Mouse (Mus musculus) layer of hippocampus, adult 2 months (tissue): Measurements from ENCODE around the gene Gm19426. TPM values are rescaled to one million over a fixed set of nuclear protein-coding genes. Genes with fewer than 3 reads are reported as not detected.
"Not testable (repeated sequence)": the region's sequence is repeated elsewhere in the genome, so short reads cannot be mapped to it uniquely, and the experiment has no call there.

Experiments
- DNase-seq, 2 experiments: peaks; one replicate each; pipeline ENCODE4 v3.0.0; 2022; ENCODE audit warnings: low spot score in 2 of 2
- H3K27ac ChIP-seq: fragments of 200-600 bp; 2 replicates; pipeline ENCODE4 v1.8.1; 2022
- H3K4me3 ChIP-seq: fragments of 200-600 bp; 2 replicates; pipeline ENCODE4 v1.8.1; 2022; ENCODE audit warnings: mild to moderate bottlenecking
- CTCF ChIP-seq: fragments of 200-600 bp; conservative IDR thresholded peaks from 2 replicates; pipeline ENCODE4 v1.8.1; 2022; ENCODE audit warnings: antibody characterized with exemption, mild to moderate bottlenecking, moderate library complexity
- total RNA-seq, 2 experiments: library from RNA; stranded (reverse); gene quantifications; 2 replicates each; pipeline ENCODE4 v1.2.3; 2021

The Gm19426 gene
- total RNA-seq, 2 experiments from 2014 or later: 1.6 to 2.5 TPM

- no peak overlapping the region for H3K4me3 ChIP-seq
- no peak for DNase-seq
- peak; percentile 64 for TF ChIP-seq CTCF
- H3K27ac ChIP-seq: no peak overlapping the region
Measured at GRCm38 (mm10) chr2:84740608-84741333, 2.7 kb downstream of the Gm19426 start.

GRCm38 (mm10) chr2:84738271-84738911 is 5.1 kb downstream of the Gm19426 start:
- H3K27ac ChIP-seq: no peak overlapping the region
- DNase-seq: no peak
- H3K4me3 ChIP-seq: no peak overlapping the region; the same call in 1 of the 2 replicates
- peak; percentile 61 for TF ChIP-seq CTCF

GRCm38 (mm10) chr2:84737451-84737925 is 6.0 kb downstream of the Gm19426 start:
- Histone ChIP-seq H3K27ac (no peak overlapping the region), H3K4me3 (no peak overlapping the region; the same call in 1 of the 2 replicates)
- DNase-seq: no peak
- peak; percentile 12; the same call in 1 of the 2 replicates for TF ChIP-seq CTCF

GRCm38 (mm10) chr2:84736312-84737161 is 6.9 kb downstream of the Gm19426 start:
- peak overlapping the region; percentile 3; the same call in 1 of the 2 replicates for H3K27ac ChIP-seq
- TF ChIP-seq CTCF: no peak
- DNase-seq: no peak
- peak overlapping the region; percentile 80 for H3K4me3 ChIP-seq

- H3K4me3 ChIP-seq: peak overlapping the region; percentile 80
- no peak for TF ChIP-seq CTCF
- peak overlapping the region; percentile 98 for H3K27ac ChIP-seq
- DNase-seq: no peak
Measured at GRCm38 (mm10) chr2:84735346-84735920, 8.0 kb downstream of the Gm19426 start.

GRCm38 (mm10) chr2:84734919-84735318 is 8.5 kb downstream of the Gm19426 start:
- TF ChIP-seq CTCF: no peak
- peak overlapping the region; percentile 80 for H3K4me3 ChIP-seq
- DNase-seq: no peak
- peak overlapping the region; percentile 98 for H3K27ac ChIP-seq

- no peak for DNase-seq
- Histone ChIP-seq H3K27ac (peak overlapping the region; percentile 98), H3K4me3 (peak overlapping the region; percentile 80)
- no peak for TF ChIP-seq CTCF
Measured at GRCm38 (mm10) chr2:84734351-84734864, 9.0 kb downstream of the Gm19426 start.

- peak within 1 kb of the TSS; percentile 80 for H3K4me3 ChIP-seq
- TF ChIP-seq CTCF: no peak
- DNase-seq: peak; percentile 82 to 84
- H3K27ac ChIP-seq: peak within 1 kb of the TSS; percentile 98
Measured at GRCm38 (mm10) chr2:84733579-84734300, 9.7 kb downstream of the Gm19426 start, which contains the start of gene Ypel4. Gene Ypel4, plus strand, starts transcription at chr2:84734058.

- no peak for DNase-seq
- H3K27ac ChIP-seq: no peak overlapping the region
- no peak for TF ChIP-seq CTCF
- H3K4me3 ChIP-seq: no peak overlapping the region
Measured at GRCm38 (mm10) chr2:84732394-84732793, 11.1 kb downstream of the Gm19426 start.

- DNase-seq: no peak
- no peak for TF ChIP-seq CTCF
- H3K27ac ChIP-seq: no peak overlapping the region
- H3K4me3 ChIP-seq: no peak overlapping the region
Measured at GRCm38 (mm10) chr2:84731206-84731605, 12.2 kb downstream of the Gm19426 start.

GRCm38 (mm10) chr2:84728191-84728590 is 15.3 kb downstream of the Gm19426 start:
- not testable (repeated sequence) for H3K27ac ChIP-seq

More at GRCm38 (mm10) chr2:84728191-84728590, 15.3 kb downstream of the Gm19426 start:
- not testable (repeated sequence) for H3K4me3 ChIP-seq, DNase-seq
